Mouse (Mus musculus) kidney, embryonic 16.5 days (tissue): ENCODE data around the gene Ift43. TPM values are rescaled to one million over a fixed set of nuclear protein-coding genes. Genes with fewer than 3 reads are reported as not detected.

ENCODE experiments used
- ATAC-seq: fragments of 200-750 bp; cut with Nextera tagmentation; 2 replicates; pipeline ENCODE4 v1.8.0; 2017; ENCODE audit warnings: moderate TSS enrichment; ENCODE audit not compliant: low FRiP score, low TSS enrichment
- H3K27ac ChIP-seq: fragments of 300-500 bp; sonication (generic); 2 replicates; pipeline ENCODE4 v1.5.1; 2014; ENCODE audit warnings: low read length
- H3K27me3 ChIP-seq: fragments of 300-500 bp; sonication (generic); 2 replicates; pipeline ENCODE4 v1.6.1; 2014; ENCODE audit warnings: low read length, control low read depth, mixed read lengths; ENCODE audit not compliant: insufficient read depth
- H3K36me3 ChIP-seq: fragments of 300-500 bp; sonication (generic); 2 replicates; pipeline ENCODE4 v1.6.1; 2014; ENCODE audit warnings: low read length, control low read depth, mixed read lengths; ENCODE audit not compliant: insufficient read depth
- H3K4me1 ChIP-seq: fragments of 300-500 bp; sonication (generic); 2 replicates; pipeline ENCODE4 v1.6.1; 2014; ENCODE audit warnings: low read length, control low read depth, mixed read lengths; ENCODE audit not compliant: insufficient read depth
- H3K4me2 ChIP-seq: fragments of 300-500 bp; sonication (generic); replicated peaks from 2 replicates; pipeline ENCODE4 v1.6.1; 2014; ENCODE audit warnings: low read depth, low read length
- H3K4me3 ChIP-seq: fragments of 300-500 bp; sonication (generic); 2 replicates; pipeline ENCODE4 v1.5.1; 2014; ENCODE audit warnings: mild to moderate bottlenecking, low read length
- H3K9ac ChIP-seq: fragments of 300-500 bp; sonication (generic); replicated peaks from 2 replicates; pipeline ENCODE4 v1.6.1; 2014; ENCODE audit warnings: low read length
- H3K9me3 ChIP-seq: fragments of 300-500 bp; sonication (generic); 2 replicates; pipeline ENCODE4 v1.6.1; 2016; ENCODE audit warnings: low read length, control low read depth
- WGBS: fragments of 180-500 bp; shearing (Covaris S2); extraction: QIAGEN DNeasy Blood & Tissue Kit; methylation state at CpG from one replicate; pipeline ENCODE4 v1.1.7; 2014; 5-methylcytosine and 5-hydroxymethylcytosine counted together
- polyA plus RNA-seq: library from polyadenylated mRNA; unstranded; fragments of >200 nt; fragmentation: Nextera tagmentation; extraction: Ambion mirVana; gene quantifications from 2 replicates; pipeline ENCODE4 v1.2.1, GENCODE M21; 2015

Ift43 gene
- polyA plus RNA-seq, 1 experiment from 2014 or later, result 76.7 TPM

- ATAC-seq, result no peak
- H3K4me3 ChIP-seq, result no peak overlapping the region
- H3K27ac ChIP-seq, result no peak overlapping the region
- no peak overlapping the region for H3K4me2 ChIP-seq
- H3K27me3 ChIP-seq, result no peaks in the 10 kb centered on the region
- H3K4me1 ChIP-seq, result no peaks in the 10 kb centered on the region
- 23% methylated on average over 19 of the region's 19 CpGs for WGBS
- no peaks in the 10 kb centered on the region for H3K9me3 ChIP-seq
- no peak overlapping the region for H3K9ac ChIP-seq
- H3K36me3 ChIP-seq, result no peaks in the 10 kb centered on the region
Observed at GRCm38 (mm10) chr12:86189601-86190323, 107.4 kb downstream of the Ift43 start.

- H3K27ac ChIP-seq, result no peak overlapping the region
- 0 out of 2 replicates have a peak, but pooled peaks have one; percentile 12 for ATAC-seq
- H3K27me3 ChIP-seq, result no peaks in the 10 kb centered on the region
- H3K4me3 ChIP-seq, result no peak overlapping the region
- no peaks in the 10 kb centered on the region for H3K36me3 ChIP-seq
- H3K4me2 ChIP-seq, result no peak overlapping the region
- H3K9ac ChIP-seq, result no peak overlapping the region
- WGBS, result 33% methylated on average over 15 of the region's 15 CpGs
- H3K4me1 ChIP-seq, result no peaks in the 10 kb centered on the region
- H3K9me3 ChIP-seq, result no peaks in the 10 kb centered on the region
Observed at GRCm38 (mm10) chr12:86192036-86192449, 109.7 kb downstream of the Ift43 start.

DNA sequence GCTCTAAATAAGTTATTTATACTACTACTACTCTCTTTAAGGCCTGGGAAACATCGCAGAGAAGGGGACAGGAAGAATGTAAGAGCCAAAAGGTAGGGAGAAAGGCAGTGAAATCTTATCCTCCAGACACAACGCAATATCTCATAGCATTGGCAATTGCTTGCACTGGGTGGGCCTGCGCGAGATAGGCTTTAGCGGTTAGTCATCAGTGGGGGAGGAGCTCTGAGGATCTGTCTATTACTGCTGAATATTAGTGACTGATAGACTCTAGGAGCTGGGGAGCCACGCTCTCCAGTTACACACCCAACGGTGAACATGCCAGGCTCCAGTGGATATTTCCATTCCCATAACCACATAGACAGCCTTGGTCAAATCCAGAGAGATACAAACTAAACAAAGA lies 114.6 kb downstream of the Ift43 start:
- Histone ChIP-seq H3K4me2 (no peak overlapping the region), H3K9ac (no peak overlapping the region), H3K4me3 (no peak overlapping the region), H3K27ac (no peak overlapping the region), H3K36me3 (no peaks in the 10 kb centered on the region), H3K9me3 (no peaks in the 10 kb centered on the region), H3K4me1 (no peaks in the 10 kb centered on the region), H3K27me3 (no peaks in the 10 kb centered on the region)
- 83% methylated on average over 7 of the region's 7 CpGs for WGBS
- no peak for ATAC-seq

- ATAC-seq, result peak; percentile 76
Observed at GRCm38 (mm10) chr12:86203443-86204057, 121.2 kb downstream of the Ift43 start.

GRCm38 (mm10) chr12:86211099-86211520 lies 128.8 kb downstream of the Ift43 start:
- Histone ChIP-seq H3K36me3 (no peaks in the 10 kb centered on the region), H3K9ac (no peak overlapping the region), H3K9me3 (no peaks in the 10 kb centered on the region), H3K4me2 (no peak overlapping the region), H3K4me1 (no peaks in the 10 kb centered on the region), H3K27ac (no peak overlapping the region), H3K4me3 (no peak overlapping the region), H3K27me3 (peaks cover 65% of the 10 kb centered on the region)
- WGBS, result 2% methylated on average over 19 of the region's 19 CpGs
- ATAC-seq, result no peak

More at GRCm38 (mm10) chr12:86203443-86204057, 121.2 kb downstream of the Ift43 start:
- Histone ChIP-seq H3K36me3 (no peaks in the 10 kb centered on the region), H3K9me3 (no peaks in the 10 kb centered on the region), H3K4me1 (no peaks in the 10 kb centered on the region), H3K9ac (no peak overlapping the region), H3K4me2 (no peak overlapping the region), H3K27me3 (peaks cover 3% of the 10 kb centered on the region; the same call in 1 of the 2 replicates), H3K27ac (no peak overlapping the region), H3K4me3 (no peak overlapping the region)
- WGBS, result 4% methylated on average over 8 of the region's 8 CpGs

Other genes with a start within 250 kb of the Ift43 start
- 27.0 and 28.2 TPM in 2 replicates for gene Tgfb3, start 3.5 kb upstream of the Ift43 start, polyA plus RNA-seq
- 14.7 and 16.4 TPM in 2 replicates for gene Gpatch2l, start 159.3 kb downstream of the Ift43 start, polyA plus RNA-seq